Mouse (Mus musculus): ENCODE measurements around the gene Slc39a2.

- TF ChIP-seq CTCF (IDR thresholded peaks at IDR 0.05; ENCODE audit: low read depth, low read length) (no peak), POLR2AphosphoS5 (IDR thresholded peaks at IDR 0.05; ENCODE audit: insufficient replicate concordance, low read depth, low read length) (no peak), GATA1 (IDR thresholded peaks at IDR 0.05; ENCODE audit: borderline replicate concordance, low read length) (no peak)
Observed at GRCm38 (mm10) chr14:51884598-51885331, 7.9 kb upstream of the Slc39a2 start, which contains the start of gene Mettl17.

All from G1E (cell line).